Mouse (Mus musculus): ENCODE data around the gene Phldb2. TPM values are rescaled to one million over a fixed set of nuclear protein-coding genes. Genes with fewer than 3 reads are reported as not detected.

Gene Phldb2
- polyA plus RNA-seq, 1 experiment from 2014 or later: 46.2 TPM

DNA sequence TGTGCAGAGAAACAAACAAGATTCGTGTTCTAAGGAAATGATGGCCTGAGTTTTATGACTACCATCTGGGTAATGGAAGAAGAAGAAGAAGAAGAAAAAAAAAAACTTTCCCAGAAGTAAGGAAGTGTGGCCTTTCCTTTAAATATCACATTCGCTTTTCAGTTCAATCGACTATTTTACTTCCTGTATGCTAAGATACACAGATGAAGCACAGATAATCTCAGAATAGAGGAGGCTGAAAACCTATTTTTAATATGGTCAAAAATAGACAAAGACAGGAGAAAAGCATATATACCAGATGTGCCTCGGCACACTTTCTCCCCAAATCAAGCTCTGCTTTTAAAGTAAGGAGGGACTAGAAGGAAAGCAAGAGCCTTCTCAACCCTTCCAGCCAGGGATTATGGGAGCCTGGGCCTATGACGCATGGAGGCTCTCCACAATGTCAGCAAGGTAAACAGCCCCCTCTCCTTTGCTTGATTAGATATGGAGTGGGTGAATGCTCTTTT lies 158.2 kb downstream of the Phldb2 start:
- H3K36me3 ChIP-seq (replicated peaks): peaks cover 67% of the 10 kb centered on the region
- 87% methylated on average over 5 of the region's 5 CpGs for WGBS
- peaks cover 4% of the 10 kb centered on the region for H3K4me1 ChIP-seq
- DNase-seq (ENCODE audit: low spot score): no peak
- H3K27me3 ChIP-seq (replicated peaks; ENCODE audit: low read depth, poor library complexity, severe bottlenecking): no peaks in the 10 kb centered on the region
- no peaks in the 10 kb centered on the region for H3K9me3 ChIP-seq
- no peak overlapping the region for H3K4me3 ChIP-seq
- no peak overlapping the region for H3K27ac ChIP-seq (replicated peaks)

GRCm38 (mm10) chr16:45792781-45793180 lies 160.6 kb downstream of the Phldb2 start:
- no peak overlapping the region for H3K27ac ChIP-seq (replicated peaks)
- peaks cover 4% of the 10 kb centered on the region for H3K4me1 ChIP-seq
- H3K36me3 ChIP-seq (replicated peaks): peaks cover 63% of the 10 kb centered on the region
- WGBS: 91% methylated on average over 2 of the region's 2 CpGs
- no peaks in the 10 kb centered on the region for H3K9me3 ChIP-seq
- no peak for DNase-seq (ENCODE audit: low spot score)
- H3K4me3 ChIP-seq: no peak overlapping the region
- no peaks in the 10 kb centered on the region for H3K27me3 ChIP-seq (replicated peaks; ENCODE audit: low read depth, poor library complexity, severe bottlenecking)

DNA sequence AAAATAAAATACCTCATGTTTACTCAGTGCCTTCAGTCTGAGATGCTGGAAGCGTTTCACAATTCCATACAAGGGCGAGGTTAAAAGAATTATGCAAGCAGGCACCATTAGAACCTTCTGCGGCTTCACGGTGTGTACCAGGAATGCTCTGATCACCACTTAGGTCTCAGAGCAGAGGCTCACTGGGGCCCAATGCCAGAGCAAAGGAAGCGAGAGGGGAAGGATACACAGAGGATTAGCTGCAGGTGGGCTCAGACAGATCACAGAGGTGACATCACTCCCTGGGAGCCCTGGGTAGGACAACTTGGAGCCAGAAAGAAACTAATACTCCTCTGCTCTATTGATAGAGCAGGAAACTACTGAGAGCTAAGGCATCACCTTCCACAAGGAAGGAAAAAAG lies 162.1 kb downstream of the Phldb2 start:
- WGBS: 57% methylated on average over 5 of the region's 5 CpGs
- no peak for DNase-seq (ENCODE audit: low spot score)
- peaks cover 67% of the 10 kb centered on the region for H3K36me3 ChIP-seq (replicated peaks)
- no peaks in the 10 kb centered on the region for H3K9me3 ChIP-seq
- no peaks in the 10 kb centered on the region for H3K27me3 ChIP-seq (replicated peaks; ENCODE audit: low read depth, poor library complexity, severe bottlenecking)
- H3K27ac ChIP-seq (replicated peaks): no peak overlapping the region
- no peaks in the 10 kb centered on the region; the same call in 1 of the 2 replicates for H3K4me1 ChIP-seq
- no peak overlapping the region for H3K4me3 ChIP-seq

DNA sequence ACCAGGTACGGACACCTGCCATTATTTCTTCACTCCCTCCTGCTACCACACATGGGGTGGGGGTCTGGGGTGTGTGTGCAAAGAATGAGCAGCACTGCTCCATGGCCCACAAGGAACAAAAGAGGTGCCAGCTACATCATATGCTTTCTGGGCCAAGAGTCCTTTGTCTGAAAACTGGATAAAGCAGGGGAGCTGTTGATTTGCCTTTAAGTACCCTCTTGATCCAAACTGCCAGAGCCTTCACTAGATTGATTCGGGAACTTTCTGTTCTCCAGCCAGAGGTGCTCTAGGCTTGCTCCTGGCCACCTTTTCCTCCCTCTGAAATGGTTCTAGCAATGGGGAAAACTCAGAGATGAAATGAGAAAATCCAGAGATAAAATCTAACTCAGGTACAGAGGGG lies 164.1 kb downstream of the Phldb2 start:
- WGBS: 86% methylated on average over 2 of the region's 2 CpGs

GRCm38 (mm10) chr16:45787650-45788049 lies 165.7 kb downstream of the Phldb2 start:
- WGBS: 93% methylated on average over 6 of the region's 6 CpGs
- H3K36me3 ChIP-seq (replicated peaks): peaks cover 57% of the 10 kb centered on the region
- no peak for DNase-seq (ENCODE audit: low spot score)

More for the DNA sequence above, 164.1 kb downstream of the Phldb2 start:
- Histone ChIP-seq H3K27me3 (replicated peaks; ENCODE audit: low read depth, poor library complexity, severe bottlenecking) (no peaks in the 10 kb centered on the region), H3K9me3 (no peaks in the 10 kb centered on the region), H3K36me3 (replicated peaks) (peaks cover 62% of the 10 kb centered on the region), H3K27ac (replicated peaks) (no peak overlapping the region), H3K4me1 (no peaks in the 10 kb centered on the region), H3K4me3 (no peak overlapping the region)
- DNase-seq (ENCODE audit: low spot score): no peak

DNA sequence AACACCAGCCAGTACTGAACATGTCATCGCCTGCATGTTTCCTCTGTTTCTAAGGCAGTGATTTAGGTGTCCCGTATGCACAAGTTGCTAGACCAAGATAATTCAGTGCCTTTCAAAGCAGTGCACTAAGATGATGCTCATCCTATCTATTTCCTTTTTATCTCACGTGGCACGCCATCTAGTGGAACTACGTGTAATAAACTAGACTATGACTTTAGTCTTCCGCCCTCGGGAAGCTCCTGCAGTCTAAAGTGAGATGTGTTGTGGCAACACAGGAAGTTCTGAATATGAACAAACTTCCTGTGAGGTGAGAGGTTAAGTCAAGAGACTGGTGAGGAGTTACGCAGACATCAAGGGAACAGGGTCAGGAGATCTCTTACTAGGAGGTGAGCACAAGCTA lies 166.8 kb downstream of the Phldb2 start:
- Histone ChIP-seq H3K27me3 (replicated peaks; ENCODE audit: low read depth, poor library complexity, severe bottlenecking) (no peaks in the 10 kb centered on the region), H3K4me1 (no peaks in the 10 kb centered on the region), H3K27ac (replicated peaks) (no peak overlapping the region), H3K36me3 (replicated peaks) (peaks cover 54% of the 10 kb centered on the region), H3K4me3 (no peak overlapping the region), H3K9me3 (no peaks in the 10 kb centered on the region)
- WGBS: 40% methylated on average over 8 of the region's 8 CpGs
- DNase-seq (ENCODE audit: low spot score): no peak

More at GRCm38 (mm10) chr16:45787650-45788049, 165.7 kb downstream of the Phldb2 start:
- Histone ChIP-seq H3K9me3 (no peaks in the 10 kb centered on the region), H3K27ac (replicated peaks) (no peak overlapping the region), H3K4me3 (no peak overlapping the region), H3K4me1 (no peaks in the 10 kb centered on the region), H3K27me3 (replicated peaks; ENCODE audit: low read depth, poor library complexity, severe bottlenecking) (no peaks in the 10 kb centered on the region)

DNA sequence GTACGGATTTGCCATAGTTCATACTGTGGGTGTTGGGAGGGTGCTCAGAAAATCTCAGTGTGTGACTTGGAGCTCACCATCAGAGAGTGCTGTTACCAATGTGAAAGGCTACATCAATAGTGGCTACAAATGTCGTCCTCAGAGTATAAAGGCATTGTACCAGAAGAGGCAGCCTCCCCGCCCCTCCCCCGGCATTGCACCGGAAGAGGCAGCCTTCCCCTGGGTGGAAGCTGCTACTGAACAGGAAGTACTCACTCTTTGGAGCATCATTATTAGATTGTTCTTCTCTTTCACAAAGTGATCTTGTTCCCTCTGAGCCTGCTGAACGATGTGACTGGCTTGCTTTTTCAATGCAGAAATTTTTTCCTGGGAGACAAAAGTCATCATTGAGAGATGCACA lies 173.4 kb downstream of the Phldb2 start:
- H3K4me1 ChIP-seq: no peaks in the 10 kb centered on the region
- DNase-seq (ENCODE audit: low spot score): no peak
- H3K4me3 ChIP-seq: no peak overlapping the region
- H3K27ac ChIP-seq (replicated peaks): no peak overlapping the region
- 70% methylated on average over 6 of the region's 6 CpGs for WGBS
- no peaks in the 10 kb centered on the region for H3K27me3 ChIP-seq (replicated peaks; ENCODE audit: low read depth, poor library complexity, severe bottlenecking)
- H3K9me3 ChIP-seq: no peaks in the 10 kb centered on the region
- peaks cover 88% of the 10 kb centered on the region for H3K36me3 ChIP-seq (replicated peaks)

- WGBS: 88% methylated on average over 5 of the region's 5 CpGs
Observed at GRCm38 (mm10) chr16:45774813-45775212, 178.6 kb downstream of the Phldb2 start.

DNA sequence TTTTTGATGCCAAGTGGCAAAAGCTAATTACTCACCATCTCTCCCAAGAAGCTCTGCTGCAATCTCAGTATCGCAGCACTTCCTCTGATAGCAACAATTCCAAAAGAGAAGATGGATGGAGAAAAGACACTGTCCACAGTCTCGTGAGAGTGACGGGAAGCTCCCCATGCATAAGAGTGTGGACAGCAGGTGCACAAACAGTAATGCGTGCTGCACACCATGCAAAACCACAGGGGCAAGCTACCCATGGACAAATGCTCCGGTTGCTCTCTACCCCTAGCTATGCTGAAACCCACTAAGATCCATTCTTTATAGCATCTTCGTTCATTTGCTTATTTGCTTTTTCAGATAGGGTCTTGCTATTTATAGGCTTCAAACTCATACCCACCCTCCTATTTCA lies 182.5 kb downstream of the Phldb2 start:
- no peak for DNase-seq (ENCODE audit: low spot score)
- H3K36me3 ChIP-seq (replicated peaks): peaks cover 79% of the 10 kb centered on the region
- WGBS: 95% methylated on average over 6 of the region's 6 CpGs
- no peak overlapping the region for H3K27ac ChIP-seq (replicated peaks)
- H3K27me3 ChIP-seq (replicated peaks; ENCODE audit: low read depth, poor library complexity, severe bottlenecking): no peaks in the 10 kb centered on the region
- 0 out of 2 replicates have a peak, but pooled peaks cover 3% of the 10 kb centered on the region for H3K4me1 ChIP-seq
- no peaks in the 10 kb centered on the region for H3K9me3 ChIP-seq
- H3K4me3 ChIP-seq: no peak overlapping the region

More at GRCm38 (mm10) chr16:45774813-45775212, 178.6 kb downstream of the Phldb2 start:
- no peak for DNase-seq (ENCODE audit: low spot score)
- Histone ChIP-seq H3K4me3 (no peak overlapping the region), H3K27me3 (replicated peaks; ENCODE audit: low read depth, poor library complexity, severe bottlenecking) (no peaks in the 10 kb centered on the region), H3K27ac (replicated peaks) (no peak overlapping the region), H3K9me3 (no peaks in the 10 kb centered on the region), H3K4me1 (no peaks in the 10 kb centered on the region), H3K36me3 (replicated peaks) (peaks cover 95% of the 10 kb centered on the region)

- H3K9me3 ChIP-seq: no peaks in the 10 kb centered on the region
- 85% methylated on average over 10 of the region's 10 CpGs for WGBS
- no peaks in the 10 kb centered on the region for H3K27me3 ChIP-seq (replicated peaks; ENCODE audit: low read depth, poor library complexity, severe bottlenecking)
- no peak overlapping the region for H3K4me3 ChIP-seq
- peaks cover 71% of the 10 kb centered on the region for H3K36me3 ChIP-seq (replicated peaks)
- H3K4me1 ChIP-seq: 0 out of 2 replicates have a peak, but pooled peaks cover 3% of the 10 kb centered on the region
- no peak overlapping the region for H3K27ac ChIP-seq (replicated peaks)
- no peak for DNase-seq (ENCODE audit: low spot score)
Observed at GRCm38 (mm10) chr16:45767853-45768640, 185.4 kb downstream of the Phldb2 start.

GRCm38 (mm10) chr16:45767434-45767833 lies 186.0 kb downstream of the Phldb2 start:
- Histone ChIP-seq H3K4me1 (0 out of 2 replicates have a peak, but pooled peaks cover 3% of the 10 kb centered on the region), H3K9me3 (no peaks in the 10 kb centered on the region), H3K27ac (replicated peaks) (no peak overlapping the region), H3K36me3 (replicated peaks) (peaks cover 72% of the 10 kb centered on the region), H3K4me3 (no peak overlapping the region), H3K27me3 (replicated peaks; ENCODE audit: low read depth, poor library complexity, severe bottlenecking) (no peaks in the 10 kb centered on the region)
- WGBS: 85% methylated on average over 4 of the region's 4 CpGs
- no peak for DNase-seq (ENCODE audit: low spot score)

GRCm38 (mm10) chr16:45765801-45766494 lies 187.4 kb downstream of the Phldb2 start:
- DNase-seq (ENCODE audit: low spot score): no peak
- Histone ChIP-seq H3K4me3 (no peak overlapping the region), H3K27ac (replicated peaks) (no peak overlapping the region), H3K36me3 (replicated peaks) (peaks cover 67% of the 10 kb centered on the region), H3K9me3 (no peaks in the 10 kb centered on the region), H3K27me3 (replicated peaks; ENCODE audit: low read depth, poor library complexity, severe bottlenecking) (no peaks in the 10 kb centered on the region), H3K4me1 (0 out of 2 replicates have a peak, but pooled peaks cover 3% of the 10 kb centered on the region)
- 82% methylated on average over 7 of the region's 7 CpGs for whole genome bisulfite sequencing

All from embryonic facial prominence, embryonic 10.5 days (tissue).